Mouse (Mus musculus): ENCODE measurements around the gene Stx5a. TPM values are rescaled to one million over a fixed set of nuclear protein-coding genes. Genes with fewer than 3 reads are reported as not detected.
A peak's percentile ranks its signal among the peaks of the same experiment; 100 is the strongest.

Gene Stx5a
- polyA plus RNA-seq, 1 experiment from 2014 or later: 82.2 TPM

DNA sequence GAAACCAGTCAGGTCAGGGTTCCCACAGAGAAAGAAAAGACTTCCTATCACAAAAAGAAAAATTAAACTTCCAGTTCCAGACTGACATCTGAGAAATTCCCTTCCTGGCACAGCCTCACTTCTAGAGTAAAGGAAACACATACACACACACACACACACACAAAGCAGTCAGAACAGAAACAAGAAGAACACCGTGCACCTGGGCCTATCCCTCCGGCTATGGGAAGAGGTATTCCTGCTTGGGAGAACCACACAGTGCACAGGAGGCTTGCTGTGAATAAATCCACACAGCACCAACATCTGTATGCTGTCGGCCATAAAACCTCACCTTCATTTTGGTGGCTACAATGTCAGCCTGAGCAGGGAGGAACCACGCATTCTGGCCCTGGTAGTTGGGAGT, 29.7 kb upstream of the Stx5a start:
- H3K4me1 ChIP-seq (replicated peaks; ENCODE audit: control insufficient read depth, insufficient read depth): peaks cover 5% of the 10 kb centered on the region; the same call in 1 of the 2 replicates
- peak overlapping the region; percentile 94; the same call in 1 of the 2 replicates for H3K9ac ChIP-seq (ENCODE audit: low read length)
- H3K9me3 ChIP-seq (ENCODE audit: control insufficient read depth, low read length): no peaks in the 10 kb centered on the region
- H3K27ac ChIP-seq (replicated peaks): peak overlapping the region; percentile 98
- TF ChIP-seq EP300 (optimal IDR thresholded peaks at IDR 0.05) (no peak), CTCF (IDR thresholded peaks at IDR 0.05; ENCODE audit: low read depth) (no peak)
- WGBS: 36% methylated on average over 4 of the region's 4 CpGs
- peak overlapping the region; percentile 96 for H3K4me3 ChIP-seq (ENCODE audit: low read depth, low read length)
- peak overlapping the region; percentile 67 for H3K4me2 ChIP-seq (replicated peaks; ENCODE audit: low read depth)
- no peak for ATAC-seq (ENCODE audit: low FRiP score, low TSS enrichment)
- H3K36me3 ChIP-seq (ENCODE audit: control insufficient read depth, insufficient read depth, low read length): peaks cover 25% of the 10 kb centered on the region
- DNase-seq (ENCODE audit: low spot score): no peak
- H3K27me3 ChIP-seq (ENCODE audit: control insufficient read depth, insufficient read depth, low read length): no peaks in the 10 kb centered on the region

DNA sequence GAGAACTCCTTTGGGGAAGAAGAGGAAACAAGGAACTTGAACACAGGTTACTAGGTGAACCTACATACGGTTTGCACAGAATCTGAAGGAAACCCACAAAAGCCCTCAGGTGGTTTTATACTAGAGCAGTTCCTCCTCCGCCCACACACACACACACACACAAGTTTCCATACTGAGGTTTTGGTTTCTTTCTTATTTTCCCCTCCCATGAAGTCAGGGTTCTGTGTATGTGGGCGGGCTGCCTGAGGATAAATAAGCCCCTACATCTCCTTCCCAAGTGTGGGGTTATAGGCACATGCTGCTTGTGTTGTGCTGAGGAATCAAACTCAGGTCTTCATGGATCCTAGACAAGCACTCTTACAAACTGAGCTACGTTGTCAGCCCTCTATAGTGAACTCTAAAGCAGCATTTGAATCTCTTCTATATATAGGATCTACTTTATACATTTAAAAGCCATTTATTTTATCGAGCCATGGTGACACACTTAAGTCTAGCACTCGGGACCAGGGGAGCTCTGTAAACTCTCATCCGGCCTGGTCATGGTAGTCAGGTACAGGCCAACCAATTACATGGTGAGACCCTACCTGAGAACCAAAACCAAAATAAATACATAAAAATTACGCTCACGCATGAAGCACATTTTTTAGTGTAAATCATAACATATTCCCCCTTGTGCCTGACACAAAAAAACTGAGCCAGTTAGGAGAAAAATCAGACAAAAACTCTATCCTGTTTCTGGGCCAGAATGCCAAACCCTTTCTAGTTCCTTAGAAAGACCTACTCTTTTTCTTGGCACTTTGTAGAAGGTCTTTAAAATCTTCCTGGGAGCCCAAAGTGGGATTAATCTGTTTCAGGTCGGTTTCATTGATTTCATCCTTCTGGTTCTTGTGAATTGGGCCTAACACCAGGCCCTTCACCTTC, 29.0 kb upstream of the Stx5a start:
- WGBS: 41% methylated on average over 10 of the region's 10 CpGs
- no peaks in the 10 kb centered on the region for H3K9me3 ChIP-seq (ENCODE audit: control insufficient read depth, low read length)
- H3K4me3 ChIP-seq (ENCODE audit: low read depth, low read length): peak overlapping the region; percentile 96
- peak overlapping the region; percentile 98 for H3K27ac ChIP-seq (replicated peaks)
- DNase-seq (ENCODE audit: low spot score): no peak
- ATAC-seq (ENCODE audit: low FRiP score, low TSS enrichment): no peak
- H3K4me2 ChIP-seq (replicated peaks; ENCODE audit: low read depth): peak overlapping the region; percentile 67
- H3K4me1 ChIP-seq (replicated peaks; ENCODE audit: control insufficient read depth, insufficient read depth): peaks cover 5% of the 10 kb centered on the region; the same call in 1 of the 2 replicates
- TF ChIP-seq EP300 (optimal IDR thresholded peaks at IDR 0.05) (no peak), CTCF (IDR thresholded peaks at IDR 0.05; ENCODE audit: low read depth) (no peak)
- H3K36me3 ChIP-seq (ENCODE audit: control insufficient read depth, insufficient read depth, low read length): peaks cover 22% of the 10 kb centered on the region
- H3K27me3 ChIP-seq (ENCODE audit: control insufficient read depth, insufficient read depth, low read length): no peaks in the 10 kb centered on the region
- H3K9ac ChIP-seq (ENCODE audit: low read length): peak overlapping the region; percentile 94

DNA sequence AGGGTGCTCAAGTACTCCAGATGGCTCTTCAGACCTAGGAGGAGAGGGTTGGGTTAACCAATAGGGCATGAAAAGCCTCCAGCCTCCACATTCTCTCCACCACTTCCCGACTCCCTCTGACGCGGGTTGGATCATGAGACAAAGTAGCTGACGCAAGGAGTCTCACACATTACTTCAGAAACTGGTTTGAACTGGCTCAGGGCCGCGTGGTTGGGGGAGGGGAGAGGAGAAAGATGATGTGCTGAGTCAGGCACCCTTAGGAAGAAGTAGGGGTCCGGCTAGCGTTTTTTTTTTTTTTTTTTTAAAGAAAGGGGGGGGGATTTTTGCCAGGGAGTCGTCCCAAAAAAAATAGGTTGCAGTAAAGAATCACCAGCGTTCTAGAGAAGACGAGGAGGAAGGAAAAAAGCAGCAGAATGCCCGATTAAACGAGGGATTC, 28.3 kb upstream of the Stx5a start:
- under 1% methylated on average over 13 of the region's 13 CpGs for WGBS
- Histone ChIP-seq H3K27ac (replicated peaks) (peak overlapping the region; percentile 98), H3K4me3 (ENCODE audit: low read depth, low read length) (peak overlapping the region; percentile 96), H3K36me3 (ENCODE audit: control insufficient read depth, insufficient read depth, low read length) (peaks cover 16% of the 10 kb centered on the region), H3K9me3 (ENCODE audit: control insufficient read depth, low read length) (no peaks in the 10 kb centered on the region), H3K27me3 (ENCODE audit: control insufficient read depth, insufficient read depth, low read length) (no peaks in the 10 kb centered on the region), H3K9ac (ENCODE audit: low read length) (peak overlapping the region; percentile 94), H3K4me1 (replicated peaks; ENCODE audit: control insufficient read depth, insufficient read depth) (peaks cover 5% of the 10 kb centered on the region; the same call in 1 of the 2 replicates), H3K4me2 (replicated peaks; ENCODE audit: low read depth) (peak overlapping the region; percentile 67)
- ATAC-seq (ENCODE audit: low FRiP score, low TSS enrichment) (peak; percentile 83), DNase-seq (ENCODE audit: low spot score) (peak; percentile 81)
- TF ChIP-seq CTCF (IDR thresholded peaks at IDR 0.05; ENCODE audit: low read depth) (no peak), EP300 (optimal IDR thresholded peaks at IDR 0.05) (peak; percentile 63)

DNA sequence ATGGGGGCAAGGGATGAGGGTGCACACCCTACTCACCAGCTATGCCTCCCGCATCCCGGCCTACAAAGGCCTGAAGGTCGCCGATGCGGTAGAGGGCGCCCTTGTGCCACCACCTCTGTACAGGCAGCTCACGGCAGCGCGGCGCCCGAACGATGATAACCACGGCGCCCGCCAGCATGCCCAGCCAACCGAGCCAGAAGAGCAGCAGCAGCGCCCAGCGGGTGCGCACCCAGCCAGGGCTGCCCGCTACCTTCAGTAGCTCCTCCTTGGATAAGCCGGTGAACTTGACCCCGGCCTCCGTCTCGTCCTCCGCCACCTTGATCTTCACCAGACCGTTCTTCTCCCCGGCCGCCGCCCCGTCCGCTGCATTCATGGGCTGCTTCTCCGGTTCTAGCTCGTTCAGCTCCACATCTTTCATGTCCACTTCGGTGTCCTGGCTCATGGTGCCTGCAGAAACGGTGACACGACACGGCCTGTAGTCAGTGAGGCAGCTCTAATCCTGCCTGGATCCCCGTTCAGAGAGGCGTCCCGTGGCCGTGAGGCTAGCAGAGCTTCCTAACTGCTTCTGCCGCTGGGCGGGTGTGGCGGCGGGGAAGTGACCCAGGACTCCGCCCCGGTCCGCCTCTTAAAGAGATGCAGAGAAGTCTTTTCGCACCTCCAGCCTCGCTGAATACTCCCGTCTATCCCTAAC, 27.8 kb upstream of the Stx5a start:
- peak; percentile 87 for ATAC-seq (ENCODE audit: low FRiP score, low TSS enrichment)

DNA sequence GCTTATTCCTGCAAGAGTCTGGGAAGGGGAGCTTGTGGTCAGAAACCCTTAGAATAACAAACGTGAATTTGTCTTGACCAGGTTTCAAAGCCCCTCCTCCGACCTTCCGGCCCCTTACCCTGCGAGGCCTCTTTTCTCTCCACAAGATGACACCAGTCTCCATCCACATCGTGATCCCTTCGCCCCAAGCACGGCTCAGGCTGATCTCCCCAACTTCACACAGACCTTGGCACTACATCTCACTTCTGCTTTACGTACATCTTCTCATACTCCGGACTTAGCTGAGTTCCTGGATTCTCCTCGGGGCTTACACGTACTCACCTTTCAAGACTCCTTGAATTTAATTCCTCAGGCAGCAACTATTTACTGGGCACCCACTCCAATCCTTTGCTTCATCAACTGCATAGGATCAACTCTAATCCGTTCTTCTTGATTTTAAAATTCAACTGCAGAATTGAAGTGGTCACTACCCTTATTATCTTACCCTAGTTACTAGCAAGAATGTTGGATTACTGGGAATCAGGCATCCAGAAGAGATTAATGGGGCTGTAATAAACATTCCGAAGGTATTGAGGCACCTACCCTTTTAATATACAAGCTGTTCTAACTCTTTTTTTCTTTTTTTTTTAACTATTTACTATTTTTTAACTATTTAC, 27.1 kb upstream of the Stx5a start:
- Histone ChIP-seq H3K27me3 (ENCODE audit: control insufficient read depth, insufficient read depth, low read length) (no peaks in the 10 kb centered on the region), H3K4me3 (ENCODE audit: low read depth, low read length) (peak overlapping the region; percentile 96), H3K4me2 (replicated peaks; ENCODE audit: low read depth) (peak overlapping the region; percentile 67), H3K4me1 (replicated peaks; ENCODE audit: control insufficient read depth, insufficient read depth) (peaks cover 5% of the 10 kb centered on the region; the same call in 1 of the 2 replicates), H3K9me3 (ENCODE audit: control insufficient read depth, low read length) (no peaks in the 10 kb centered on the region), H3K9ac (ENCODE audit: low read length) (peak overlapping the region; percentile 94), H3K36me3 (ENCODE audit: control insufficient read depth, insufficient read depth, low read length) (peaks cover 9% of the 10 kb centered on the region), H3K27ac (replicated peaks) (peak overlapping the region; percentile 98)
- 6% methylated on average over 13 of the region's 13 CpGs for WGBS
- ATAC-seq (ENCODE audit: low FRiP score, low TSS enrichment): no peak
- TF ChIP-seq CTCF (IDR thresholded peaks at IDR 0.05; ENCODE audit: low read depth) (no peak), EP300 (optimal IDR thresholded peaks at IDR 0.05) (no peak)
- DNase-seq (ENCODE audit: low spot score): no peak

More for the DNA sequence above, 27.8 kb upstream of the Stx5a start:
- H3K9me3 ChIP-seq (ENCODE audit: control insufficient read depth, low read length): no peaks in the 10 kb centered on the region
- peaks cover 5% of the 10 kb centered on the region; the same call in 1 of the 2 replicates for H3K4me1 ChIP-seq (replicated peaks; ENCODE audit: control insufficient read depth, insufficient read depth)
- H3K27ac ChIP-seq (replicated peaks): peak overlapping the region; percentile 98
- DNase-seq (ENCODE audit: low spot score): peak; percentile 94
- peak overlapping the region; percentile 96 for H3K4me3 ChIP-seq (ENCODE audit: low read depth, low read length)
- peak overlapping the region; percentile 94 for H3K9ac ChIP-seq (ENCODE audit: low read length)
- H3K36me3 ChIP-seq (ENCODE audit: control insufficient read depth, insufficient read depth, low read length): peaks cover 12% of the 10 kb centered on the region
- TF ChIP-seq EP300 (optimal IDR thresholded peaks at IDR 0.05): no peak
- peak; percentile 83 for TF ChIP-seq CTCF (IDR thresholded peaks at IDR 0.05; ENCODE audit: low read depth)
- H3K4me2 ChIP-seq (replicated peaks; ENCODE audit: low read depth): peak overlapping the region; percentile 67
- under 1% methylated on average over 45 of the region's 51 CpGs for WGBS
- no peaks in the 10 kb centered on the region for H3K27me3 ChIP-seq (ENCODE audit: control insufficient read depth, insufficient read depth, low read length)

Data from stomach, postnatal 0 days (tissue).